Mouse (Mus musculus) MEL (cell line): ENCODE data around the gene Tspo2. TPM values are rescaled to one million over a fixed set of nuclear protein-coding genes. Genes with fewer than 3 reads are reported as not detected.

Source experiments
- DNase-seq: peaks from one replicate; pipeline ENCODE4 v3.0.0; 2011; ENCODE audit warnings: low read depth, low spot score
- H3K27ac ChIP-seq: 2 replicates; pipeline ENCODE4 v1.5.1; 2012; ENCODE audit warnings: low read depth, mild to moderate bottlenecking, control low read depth, low read length, moderate library complexity; ENCODE audit not compliant: control insufficient read depth
- H3K27me3 ChIP-seq, 2 experiments: fragments of 150-350 bp in 1 of 2; sonication (generic) in 1 of 2; 2 replicates each; pipeline ENCODE4 v1.6.1; 2012; ENCODE audit warnings: low read length in 2 of 2, mild to moderate bottlenecking in 2 of 2, improper control_type of control experiment in 1 of 2, moderate library complexity in 1 of 2; ENCODE audit not compliant: insufficient read depth in 2 of 2, control insufficient read depth in 1 of 2
- H3K36me3 ChIP-seq, 2 experiments: 2 replicates each; pipeline ENCODE4 v1.6.1; 2012 to 2014; ENCODE audit warnings: low read length in 2 of 2, improper control_type of control experiment in 1 of 2, inconsistent platforms in 1 of 2, mild to moderate bottlenecking in 1 of 2; ENCODE audit not compliant: insufficient read depth in 2 of 2, control insufficient read depth in 1 of 2
- H3K4me1 ChIP-seq, 2 experiments: fragments of 150-350 bp in 1 of 2; sonication (generic) in 1 of 2; 2 replicates each; pipeline ENCODE4 v1.6.1; 2012; ENCODE audit warnings: low read length in 2 of 2, improper control_type of control experiment in 1 of 2, mild to moderate bottlenecking in 1 of 2; ENCODE audit not compliant: insufficient read depth in 2 of 2, control insufficient read depth in 1 of 2
- H3K4me3 ChIP-seq, 2 experiments: fragments of 150-350 bp in 1 of 2; sonication (generic) in 1 of 2; 2 replicates each; pipeline ENCODE4 v1.5.1; 2012; ENCODE audit warnings: low read depth in 2 of 2, low read length in 2 of 2, mild to moderate bottlenecking in 2 of 2, moderate library complexity in 2 of 2, control low read depth in 1 of 2, improper control_type of control experiment in 1 of 2; ENCODE audit not compliant: control insufficient read depth in 1 of 2, insufficient read depth in 1 of 2
- H3K79me2 ChIP-seq: 2 replicates; pipeline ENCODE4 v1.6.1; 2012; ENCODE audit warnings: mild to moderate bottlenecking, low read length, moderate library complexity; ENCODE audit not compliant: control insufficient read depth, poor library complexity, insufficient read depth
- H3K9ac ChIP-seq: 2 replicates; pipeline ENCODE4 v1.6.1; 2012; ENCODE audit warnings: low read depth, mild to moderate bottlenecking, control low read depth, low read length, moderate library complexity; ENCODE audit not compliant: control insufficient read depth, poor library complexity, severe bottlenecking
- H3K9me3 ChIP-seq: fragments of 150-350 bp; sonication (generic); replicated peaks from 2 replicates; pipeline ENCODE4 v1.6.1; 2012; ENCODE audit warnings: mild to moderate bottlenecking, low read length, improper control_type of control experiment, moderate library complexity; ENCODE audit not compliant: insufficient read depth
- CHD1 ChIP-seq: IDR thresholded peaks from 2 replicates; pipeline ENCODE4 v1.6.1; 2012; ENCODE audit warnings: low read depth, mild to moderate bottlenecking, inconsistent platforms, low read length, improper control_type of control experiment
- CHD2 ChIP-seq: IDR thresholded peaks from 2 replicates; pipeline ENCODE4 v1.6.1; 2011; ENCODE audit warnings: low read length, improper control_type of control experiment
- E2F4 ChIP-seq: IDR thresholded peaks from 2 replicates; pipeline ENCODE4 v1.6.1; 2011; ENCODE audit warnings: low read depth, low read length, improper control_type of control experiment, borderline replicate concordance
- ETS1 ChIP-seq: IDR thresholded peaks from 2 replicates; pipeline ENCODE4 v1.6.1; 2012; ENCODE audit warnings: low read depth, mild to moderate bottlenecking, inconsistent platforms, low read length, improper control_type of control experiment, moderate library complexity
- GABPA ChIP-seq: IDR thresholded peaks from 2 replicates; pipeline ENCODE4 v1.6.1; 2012; ENCODE audit warnings: low read depth, mild to moderate bottlenecking, inconsistent platforms, low read length, improper control_type of control experiment, moderate library complexity
- HCFC1 ChIP-seq: IDR thresholded peaks from 2 replicates; pipeline ENCODE4 v1.6.1; 2012; ENCODE audit warnings: low read depth, mild to moderate bottlenecking, inconsistent platforms, low read length, improper control_type of control experiment, moderate library complexity
- JUND ChIP-seq: IDR thresholded peaks from 2 replicates; pipeline ENCODE4 v1.6.1; 2011; ENCODE audit warnings: low read depth, mild to moderate bottlenecking, improper control_type of control experiment, low read length
- MAX ChIP-seq: IDR thresholded peaks from 2 replicates; pipeline ENCODE4 v1.6.1; 2011; ENCODE audit warnings: low read length, improper control_type of control experiment
- MAZ ChIP-seq: IDR thresholded peaks from 2 replicates; pipeline ENCODE4 v1.6.1; 2012; ENCODE audit warnings: low read depth, mild to moderate bottlenecking, inconsistent platforms, low read length, improper control_type of control experiment
- MXI1 ChIP-seq: IDR thresholded peaks from 2 replicates; pipeline ENCODE4 v1.6.1; 2011; ENCODE audit warnings: mild to moderate bottlenecking, low read depth, low read length, improper control_type of control experiment
- MYC ChIP-seq: IDR thresholded peaks from 2 replicates; pipeline ENCODE4 v1.6.1; 2011; ENCODE audit warnings: low read depth, mild to moderate bottlenecking, low read length, improper control_type of control experiment, moderate library complexity
- NELFE ChIP-seq: IDR thresholded peaks from 2 replicates; pipeline ENCODE4 v1.6.1; 2011; ENCODE audit warnings: low read depth, low read length, improper control_type of control experiment
- NRF1 ChIP-seq: IDR thresholded peaks from 2 replicates; pipeline ENCODE4 v1.6.1; 2014; ENCODE audit warnings: low read depth, mild to moderate bottlenecking, inconsistent platforms, low read length, improper control_type of control experiment, moderate library complexity; ENCODE audit not compliant: poor library complexity, insufficient read depth, severe bottlenecking
- RAD21 ChIP-seq: IDR thresholded peaks from 2 replicates; pipeline ENCODE4 v1.6.1; 2011; ENCODE audit warnings: mild to moderate bottlenecking, low read depth, low read length, improper control_type of control experiment
- RCOR1 ChIP-seq: IDR thresholded peaks from 2 replicates; pipeline ENCODE4 v1.6.1; 2012; ENCODE audit warnings: low read depth, mild to moderate bottlenecking, inconsistent platforms, low read length, improper control_type of control experiment
- TAL1 ChIP-seq: IDR thresholded peaks from 2 replicates; pipeline ENCODE4 v1.6.1; 2012; ENCODE audit warnings: mild to moderate bottlenecking, inconsistent platforms, low read length, moderate library complexity, mixed read lengths
- TCF12 ChIP-seq: IDR thresholded peaks from 2 replicates; pipeline ENCODE4 v1.6.1; 2014; ENCODE audit warnings: low read depth, mild to moderate bottlenecking, inconsistent platforms, low read length, improper control_type of control experiment, moderate library complexity
- ZC3H11A ChIP-seq: IDR thresholded peaks from 2 replicates; pipeline ENCODE4 v1.6.1; 2012; ENCODE audit warnings: low read depth, mild to moderate bottlenecking, inconsistent platforms, low read length, improper control_type of control experiment
- ZNF384 ChIP-seq: IDR thresholded peaks from 2 replicates; pipeline ENCODE4 v1.6.1; 2012; ENCODE audit warnings: low read depth, mild to moderate bottlenecking, inconsistent platforms, low read length, improper control_type of control experiment
- polyA plus RNA-seq, 2 experiments: library from polyadenylated mRNA; stranded (reverse) in 1 of 2; unstranded in 1 of 2; fragments of >175 nt in 1 of 2; fragments of >200 nt in 1 of 2; gene quantifications; 2 replicates each; pipeline versions ENCODE4 v1.2.1 to v1.2.4; 2012; ENCODE audit warnings: low replicate concordance in 2 of 2, low read depth in 1 of 2; ENCODE audit not compliant: insufficient read length in 2 of 2, insufficient read depth in 1 of 2, missing spikeins in 1 of 2
- total RNA-seq: library from RNA; depleted of rRNA; stranded (reverse); fragments of 300-350 nt; gene quantifications from 2 replicates; pipeline ENCODE4 v1.2.3, GENCODE M21; 2012

Tspo2 gene
- total and polyA plus RNA-seq, 3 experiments: 3.7 to 14.6 TPM; not detected in 1

DNA sequence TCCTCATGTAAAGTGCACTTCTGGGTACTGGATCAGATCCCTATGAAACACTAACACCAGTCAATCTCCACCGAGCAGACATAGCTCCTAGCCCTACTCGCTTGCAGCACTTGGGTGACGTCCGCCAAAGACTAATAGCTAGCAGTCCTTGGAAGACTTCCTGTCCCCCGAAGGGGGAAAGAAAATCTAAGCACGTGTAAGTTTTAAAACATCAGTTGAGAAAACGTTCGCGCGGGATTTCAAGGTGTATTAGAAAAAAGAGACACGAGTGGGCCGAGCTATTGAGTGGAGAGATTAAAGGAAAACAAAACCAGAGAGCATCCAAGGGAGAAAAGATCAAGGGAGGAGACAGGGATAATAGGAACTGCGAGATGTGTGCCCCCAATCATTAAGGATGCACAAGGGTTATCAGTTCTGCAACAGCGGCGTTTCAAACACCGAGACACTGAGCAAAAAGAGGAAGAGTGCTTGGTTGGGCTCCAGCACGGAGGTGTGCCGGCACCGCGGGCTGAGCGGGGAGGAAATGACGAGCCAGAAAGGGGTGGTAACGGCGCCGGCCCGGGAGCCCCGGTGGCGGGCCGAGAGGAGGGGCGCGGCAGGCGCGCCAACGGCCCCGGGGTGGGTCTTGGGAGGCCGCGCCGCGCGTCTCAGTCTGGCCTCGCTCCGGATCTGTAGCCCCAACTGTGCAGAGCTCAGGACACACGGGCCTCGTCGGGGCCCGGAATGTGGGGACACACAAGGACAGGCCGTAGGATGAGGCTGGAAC lies 42.6 kb downstream of the Tspo2 start (continued):
- TF ChIP-seq RCOR1: 0 out of 2 replicates have a peak, but pooled peaks have one; percentile 49
- peak; percentile 82 for TF ChIP-seq TCF12
- no peak for TF ChIP-seq JUND
- peak; percentile 73 for TF ChIP-seq HCFC1

DNA sequence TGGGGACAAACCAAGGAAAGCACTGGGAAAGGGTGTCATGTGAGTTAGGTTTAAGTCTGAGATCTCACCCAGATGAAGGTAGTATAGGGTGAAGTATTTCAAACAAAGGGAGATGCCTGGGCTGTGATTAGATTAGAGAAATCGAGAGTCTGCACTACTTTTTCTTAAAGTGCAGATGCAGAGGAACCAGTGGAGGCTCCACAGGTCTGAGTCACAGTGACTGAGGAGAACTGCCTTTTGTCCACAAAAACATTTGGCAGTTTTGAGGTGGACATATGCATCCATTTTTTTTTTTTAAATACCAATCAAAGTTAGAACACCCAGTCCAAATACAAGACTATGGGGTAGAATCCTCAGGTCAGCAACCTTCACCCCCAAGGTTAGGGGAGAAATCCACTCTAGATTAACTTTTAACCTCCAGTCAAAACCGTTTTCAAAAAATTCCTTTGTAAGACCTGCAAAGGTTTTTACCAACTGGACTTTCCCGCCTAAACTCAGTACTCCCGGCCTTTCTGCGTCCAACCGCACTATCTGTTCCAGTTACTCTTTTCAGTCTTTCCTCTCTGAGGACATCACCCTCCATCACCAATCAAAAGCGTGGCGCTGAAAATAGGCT lies 43.3 kb downstream of the Tspo2 start:
- Histone ChIP-seq H3K27ac (peak overlapping the region; percentile 100), H3K36me3 (peaks cover 4 to 50% of the 10 kb centered on the region in 2 experiments; a peak in 3 of 4 replicates), H3K4me3 (peak overlapping the region; percentile 65 to 84), H3K9me3 (no peaks in the 10 kb centered on the region), H3K4me1 (peaks cover 7 to 24% of the 10 kb centered on the region in 2 experiments), H3K27me3 (no peaks in the 10 kb centered on the region), H3K9ac (peak overlapping the region; percentile 98), H3K79me2 (peaks cover 63% of the 10 kb centered on the region)
- TF ChIP-seq MXI1 (no peak), MAX (0 out of 2 replicates have a peak, but pooled peaks have one; percentile 26), RAD21 (no peak), ETS1 (no peak), E2F4 (peak; percentile 80), ZNF384 (no peak), GABPA (no peak), ZC3H11A (no peak), MAZ (no peak), CHD1 (peak; percentile 45; the same call in 1 of the 2 replicates), NELFE (no peak)
- DNase-seq: peak; percentile 47

DNA sequence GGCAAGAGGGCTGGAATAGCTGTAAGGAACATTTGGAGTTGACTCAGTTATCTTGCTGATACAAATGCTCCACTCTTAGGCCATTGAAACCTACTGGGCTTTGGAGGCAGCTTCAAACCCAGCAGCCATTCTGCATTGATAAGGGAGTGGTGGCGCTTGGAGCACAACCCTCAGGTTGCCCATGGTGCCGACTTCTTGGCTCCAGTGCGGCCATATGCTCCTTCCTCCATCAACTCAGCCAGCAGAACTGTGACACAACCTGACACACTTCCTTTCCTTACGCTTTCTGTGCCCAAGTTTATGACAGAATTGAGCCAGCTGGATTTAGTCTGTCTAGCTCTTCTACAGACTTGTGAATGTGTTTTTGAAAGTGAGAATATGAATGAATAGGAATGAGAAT lies 44.2 kb downstream of the Tspo2 start:
- Histone ChIP-seq H3K4me3 (peak overlapping the region; percentile 65 to 84; a peak in 2 of 4 replicates), H3K36me3 (peaks cover 9 to 50% of the 10 kb centered on the region in 2 experiments), H3K27me3 (no peaks in the 10 kb centered on the region), H3K27ac (peak overlapping the region; percentile 100), H3K4me1 (peaks cover 7 to 24% of the 10 kb centered on the region in 2 experiments), H3K79me2 (peaks cover 70% of the 10 kb centered on the region), H3K9me3 (no peaks in the 10 kb centered on the region), H3K9ac (peak overlapping the region; percentile 98)
- peak; percentile 28 for DNase-seq
- TF ChIP-seq MAZ (no peak), NRF1 (no peak), TAL1 (no peak), CHD1 (no peak), RCOR1 (no peak), MYC (no peak), GABPA (no peak), CHD2 (no peak)
